Mouse (Mus musculus): ENCODE measurements around the gene Xpnpep2.
A peak's percentile ranks its signal among the peaks of the same experiment; 100 is the strongest.

The Xpnpep2 gene

GRCm38 (mm10) chrX:48124132-48125071, 15.9 kb downstream of the Xpnpep2 start:
- DNase-seq (ENCODE audit: extremely low read depth, insufficient read length, low spot score), result no peak

- no peak for DNase-seq (ENCODE audit: extremely low read depth, insufficient read length, low spot score)
Observed at GRCm38 (mm10) chrX:48126903-48127476, 18.5 kb downstream of the Xpnpep2 start.

GRCm38 (mm10) chrX:48127502-48128218, 19.1 kb downstream of the Xpnpep2 start:
- DNase-seq (ENCODE audit: extremely low read depth, insufficient read length, low spot score), result no peak

- DNase-seq (ENCODE audit: extremely low read depth, insufficient read length, low spot score), result no peak
Observed at GRCm38 (mm10) chrX:48129167-48129566, 20.6 kb downstream of the Xpnpep2 start.

- DNase-seq (ENCODE audit: extremely low read depth, insufficient read length, low spot score), result no peak
Observed at GRCm38 (mm10) chrX:48136935-48137334, 28.4 kb downstream of the Xpnpep2 start.

GRCm38 (mm10) chrX:48138011-48138410, 29.5 kb downstream of the Xpnpep2 start:
- no peak for DNase-seq (ENCODE audit: extremely low read depth, insufficient read length, low spot score)

GRCm38 (mm10) chrX:48138539-48139275, 30.2 kb downstream of the Xpnpep2 start:
- no peak for DNase-seq (ENCODE audit: extremely low read depth, insufficient read length, low spot score)

GRCm38 (mm10) chrX:48139368-48140285, 31.1 kb downstream of the Xpnpep2 start:
- no peak for DNase-seq (ENCODE audit: extremely low read depth, insufficient read length, low spot score)

- DNase-seq (ENCODE audit: extremely low read depth, insufficient read length, low spot score), result no peak
Observed at GRCm38 (mm10) chrX:48140286-48140877, 31.9 kb downstream of the Xpnpep2 start.

GRCm38 (mm10) chrX:48141481-48141880, 33.0 kb downstream of the Xpnpep2 start:
- DNase-seq (ENCODE audit: extremely low read depth, insufficient read length, low spot score), result no peak

GRCm38 (mm10) chrX:48143415-48144335, 35.1 kb downstream of the Xpnpep2 start:
- peak; percentile 66 for DNase-seq (ENCODE audit: extremely low read depth, insufficient read length, low spot score)

GRCm38 (mm10) chrX:48146262-48146661, 37.7 kb downstream of the Xpnpep2 start, which contains the start of gene Sash3:
Sash3 (plus strand) TSS chrX:48146436.
- DNase-seq (ENCODE audit: extremely low read depth, insufficient read length, low spot score), result no peak

- DNase-seq (ENCODE audit: extremely low read depth, insufficient read length, low spot score), result no peak
Observed at GRCm38 (mm10) chrX:48147226-48147625, 38.7 kb downstream of the Xpnpep2 start.

- no peak for DNase-seq (ENCODE audit: extremely low read depth, insufficient read length, low spot score)
Observed at GRCm38 (mm10) chrX:48147741-48148186, 39.2 kb downstream of the Xpnpep2 start.

GRCm38 (mm10) chrX:48152106-48152505, 43.6 kb downstream of the Xpnpep2 start:
- no peak for DNase-seq (ENCODE audit: extremely low read depth, insufficient read length, low spot score)

- DNase-seq (ENCODE audit: extremely low read depth, insufficient read length, low spot score), result no peak
Observed at GRCm38 (mm10) chrX:48153414-48153813, 44.9 kb downstream of the Xpnpep2 start.

GRCm38 (mm10) chrX:48153949-48154348, 45.4 kb downstream of the Xpnpep2 start:
- DNase-seq (ENCODE audit: extremely low read depth, insufficient read length, low spot score), result no peak

GRCm38 (mm10) chrX:48155489-48155888, 47.0 kb downstream of the Xpnpep2 start:
- DNase-seq (ENCODE audit: extremely low read depth, insufficient read length, low spot score), result no peak

Data from 3134 (cell line).